Mouse (Mus musculus): Measurements from ENCODE around the gene Ctsl. TPM values are rescaled to one million over a fixed set of nuclear protein-coding genes. Genes with fewer than 3 reads are reported as not detected.

Ctsl gene
- polyA plus RNA-seq, 1 experiment from 2014 or later = 135 TPM

DNA sequence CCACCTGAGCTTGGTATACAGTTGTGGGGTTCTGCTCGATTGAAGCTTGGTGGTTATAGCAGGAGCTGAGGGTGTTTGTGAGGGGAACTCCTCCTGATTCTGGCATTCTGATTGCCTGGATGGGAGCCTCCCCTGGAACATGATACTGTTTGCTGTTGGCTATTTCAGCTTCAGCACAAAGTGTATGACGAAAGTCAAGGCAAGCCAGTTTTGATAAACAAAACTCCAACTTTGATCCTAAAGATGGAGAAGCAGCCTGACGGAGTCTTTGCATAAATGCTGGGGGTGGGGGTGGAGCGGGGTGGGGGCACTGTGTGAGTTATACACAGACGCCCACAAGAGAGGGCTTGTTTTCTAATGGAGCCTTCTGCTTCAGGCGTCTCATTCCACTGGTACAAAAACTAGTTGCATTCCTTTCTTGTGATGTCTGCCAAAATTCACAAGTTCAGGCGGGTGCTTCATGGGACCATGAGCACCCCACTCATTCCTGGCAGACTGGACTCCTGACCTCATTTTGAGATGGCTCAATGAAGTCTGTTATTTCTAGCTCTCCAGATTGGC, 30.2 kb upstream of the Ctsl start:
- no peak for DNase-seq (ENCODE audit: extremely low spot score, low spot score)
- Histone ChIP-seq H3K9me3 (no peaks in the 10 kb centered on the region), H3K27ac (no peak overlapping the region), H3K4me3 (no peak overlapping the region), H3K27me3 (ENCODE audit: poor library complexity, severe bottlenecking) (no peaks in the 10 kb centered on the region), H3K36me3 (replicated peaks) (no peaks in the 10 kb centered on the region), H3K4me1 (0 out of 2 replicates have a peak, but pooled peaks cover 3% of the 10 kb centered on the region)
- 70% methylated on average over 7 of the region's 7 CpGs for WGBS

DNA sequence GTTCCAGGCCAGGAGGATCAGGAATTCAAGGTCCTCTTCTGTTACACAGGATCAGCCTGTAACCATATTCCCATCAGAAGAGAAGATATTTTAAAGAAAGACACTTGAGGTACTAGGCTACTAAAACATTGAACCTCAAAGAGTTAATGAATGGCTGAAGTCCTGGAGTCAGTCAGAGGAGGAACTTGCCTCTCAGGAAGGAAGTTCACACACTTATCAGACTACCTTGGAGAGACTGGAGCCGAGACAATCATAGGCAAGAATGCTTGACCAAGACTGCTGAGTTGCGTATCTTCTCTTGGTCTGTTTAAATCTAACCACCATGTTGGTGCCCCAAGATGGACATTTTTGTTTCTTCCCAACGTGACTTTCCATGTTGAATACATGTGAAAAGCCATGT, 29.2 kb upstream of the Ctsl start:
- Histone ChIP-seq H3K4me1 (0 out of 2 replicates have a peak, but pooled peaks cover 3% of the 10 kb centered on the region), H3K4me3 (no peak overlapping the region), H3K9me3 (no peaks in the 10 kb centered on the region), H3K36me3 (replicated peaks) (no peaks in the 10 kb centered on the region), H3K27ac (no peak overlapping the region), H3K27me3 (ENCODE audit: poor library complexity, severe bottlenecking) (no peaks in the 10 kb centered on the region)
- DNase-seq (ENCODE audit: extremely low spot score, low spot score) = no peak
- 87% methylated on average over 3 of the region's 3 CpGs for WGBS

DNA sequence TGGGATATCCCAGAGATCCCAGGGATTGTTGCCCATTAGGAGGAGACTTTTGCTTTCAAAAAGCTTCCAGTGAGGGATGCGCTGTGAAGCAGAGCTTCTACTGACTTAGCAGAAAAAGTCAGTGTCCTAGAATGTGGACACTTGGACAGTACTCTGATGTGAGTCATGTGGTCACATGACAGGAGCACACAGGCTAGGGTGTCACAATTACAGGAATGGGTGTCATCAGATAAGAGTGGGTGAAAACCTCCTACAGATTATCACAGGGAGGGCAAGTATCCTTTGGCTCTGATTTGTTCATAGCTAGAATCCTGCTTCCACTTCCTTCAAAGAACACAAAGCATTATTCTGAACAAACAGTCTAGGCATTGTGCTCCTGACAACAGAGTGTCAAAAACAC, 27.4 kb upstream of the Ctsl start:
- WGBS = 93% methylated on average over 1 of the region's 1 CpGs
- Histone ChIP-seq H3K4me1 (0 out of 2 replicates have a peak, but pooled peaks cover 3% of the 10 kb centered on the region), H3K27ac (no peak overlapping the region), H3K36me3 (replicated peaks) (no peaks in the 10 kb centered on the region), H3K27me3 (ENCODE audit: poor library complexity, severe bottlenecking) (no peaks in the 10 kb centered on the region), H3K4me3 (no peak overlapping the region), H3K9me3 (no peaks in the 10 kb centered on the region)
- no peak for DNase-seq (ENCODE audit: extremely low spot score, low spot score)

DNA sequence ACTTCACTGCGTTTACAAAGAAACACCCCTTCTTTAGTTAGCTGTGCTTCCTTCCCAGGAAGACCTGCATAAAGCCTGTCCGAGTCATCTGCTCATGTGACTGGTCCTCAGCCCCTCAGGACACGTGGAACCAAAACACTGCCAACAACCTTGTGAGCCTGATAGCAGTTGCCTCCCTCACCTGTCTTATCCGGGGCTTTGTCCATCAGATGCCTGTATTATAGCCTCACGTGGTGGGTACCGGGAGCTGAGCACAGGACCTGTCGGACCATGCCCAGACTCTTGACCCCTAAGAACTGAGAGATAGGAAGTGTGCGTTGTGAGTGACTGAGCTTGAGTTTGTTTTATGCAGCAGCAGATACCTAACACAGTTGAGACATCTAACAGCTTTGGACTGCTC, 26.3 kb upstream of the Ctsl start:
- 0 out of 2 replicates have a peak, but pooled peaks cover 3% of the 10 kb centered on the region for H3K4me1 ChIP-seq
- H3K9me3 ChIP-seq = no peaks in the 10 kb centered on the region
- no peak overlapping the region for H3K4me3 ChIP-seq
- WGBS = 78% methylated on average over 8 of the region's 8 CpGs
- no peaks in the 10 kb centered on the region for H3K36me3 ChIP-seq (replicated peaks)
- no peak overlapping the region for H3K27ac ChIP-seq
- DNase-seq (ENCODE audit: extremely low spot score, low spot score) = no peak
- H3K27me3 ChIP-seq (ENCODE audit: poor library complexity, severe bottlenecking) = no peaks in the 10 kb centered on the region

DNA sequence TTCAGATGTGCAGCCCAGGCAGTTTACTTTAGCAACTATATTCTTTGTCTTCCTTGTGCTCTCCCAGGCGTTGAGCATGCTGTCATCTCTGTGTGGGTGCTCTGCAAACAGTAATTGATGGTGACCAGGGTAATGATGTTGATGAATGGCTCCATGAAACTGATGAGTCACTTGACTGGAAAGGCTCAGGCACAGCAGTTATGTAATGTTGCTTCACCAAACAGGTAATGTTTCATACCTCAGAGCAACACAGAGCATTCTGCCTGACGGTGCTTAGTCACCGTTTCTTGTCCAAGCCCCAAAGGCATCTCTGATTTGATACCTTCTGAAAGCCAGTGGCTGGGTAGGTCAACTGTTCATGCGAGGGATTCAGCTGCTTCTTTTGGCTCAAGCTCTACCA, 17.7 kb upstream of the Ctsl start:
- Histone ChIP-seq H3K9me3 (no peaks in the 10 kb centered on the region), H3K4me3 (no peak overlapping the region), H3K36me3 (replicated peaks) (no peaks in the 10 kb centered on the region), H3K27me3 (ENCODE audit: poor library complexity, severe bottlenecking) (no peaks in the 10 kb centered on the region), H3K4me1 (no peaks in the 10 kb centered on the region), H3K27ac (no peak overlapping the region)
- DNase-seq (ENCODE audit: extremely low spot score, low spot score) = no peak
- 84% methylated on average over 4 of the region's 4 CpGs for WGBS

DNA sequence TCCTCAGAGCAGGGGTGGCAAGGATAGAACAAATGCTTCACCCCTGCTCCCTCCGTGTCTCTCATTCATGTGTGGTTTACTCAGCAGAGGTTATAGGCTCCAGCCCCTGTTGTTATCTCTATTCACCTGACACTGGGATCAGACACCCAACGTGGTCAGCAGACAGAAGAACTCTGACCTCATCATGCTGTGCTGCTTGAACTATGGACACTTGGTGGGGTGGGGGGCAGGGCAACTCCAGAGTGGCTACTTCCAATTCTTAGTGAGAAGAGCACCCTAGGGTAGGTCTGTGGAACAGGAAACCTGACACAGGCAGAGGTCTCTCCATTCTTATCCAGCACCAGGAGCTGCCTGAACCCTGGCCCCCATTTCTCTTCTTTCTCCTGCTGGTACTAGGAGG, 15.4 kb upstream of the Ctsl start:
- Histone ChIP-seq H3K4me3 (no peak overlapping the region), H3K9me3 (no peaks in the 10 kb centered on the region), H3K4me1 (no peaks in the 10 kb centered on the region), H3K36me3 (replicated peaks) (no peaks in the 10 kb centered on the region), H3K27ac (no peak overlapping the region), H3K27me3 (ENCODE audit: poor library complexity, severe bottlenecking) (no peaks in the 10 kb centered on the region)
- 58% methylated on average over 2 of the region's 2 CpGs for WGBS
- no peak for DNase-seq (ENCODE audit: extremely low spot score, low spot score)

DNA sequence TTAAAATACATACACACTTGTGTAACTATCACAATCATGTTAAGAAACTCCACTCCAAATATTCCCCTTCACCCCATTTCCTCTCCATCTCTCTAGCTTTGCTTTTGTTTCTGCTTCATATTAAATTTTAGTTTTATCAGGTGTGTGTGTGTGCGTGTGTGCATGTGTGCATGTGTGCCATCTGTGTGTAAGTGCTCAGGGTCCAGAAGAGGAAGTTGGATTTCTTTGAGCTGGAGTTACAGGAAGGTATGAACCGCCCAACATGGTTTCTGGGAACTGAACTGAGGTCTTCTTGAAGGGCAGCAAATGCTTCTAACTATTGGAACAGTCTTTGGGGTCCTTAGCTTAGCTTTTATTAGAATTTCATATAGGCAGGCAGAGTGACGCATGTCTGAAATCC, 14.2 kb upstream of the Ctsl start:
- Histone ChIP-seq H3K36me3 (replicated peaks) (no peaks in the 10 kb centered on the region), H3K27me3 (ENCODE audit: poor library complexity, severe bottlenecking) (no peaks in the 10 kb centered on the region), H3K4me3 (no peak overlapping the region), H3K9me3 (no peaks in the 10 kb centered on the region), H3K4me1 (no peaks in the 10 kb centered on the region), H3K27ac (no peak overlapping the region)
- WGBS = 91% methylated on average over 3 of the region's 3 CpGs
- no peak for DNase-seq (ENCODE audit: extremely low spot score, low spot score)

DNA sequence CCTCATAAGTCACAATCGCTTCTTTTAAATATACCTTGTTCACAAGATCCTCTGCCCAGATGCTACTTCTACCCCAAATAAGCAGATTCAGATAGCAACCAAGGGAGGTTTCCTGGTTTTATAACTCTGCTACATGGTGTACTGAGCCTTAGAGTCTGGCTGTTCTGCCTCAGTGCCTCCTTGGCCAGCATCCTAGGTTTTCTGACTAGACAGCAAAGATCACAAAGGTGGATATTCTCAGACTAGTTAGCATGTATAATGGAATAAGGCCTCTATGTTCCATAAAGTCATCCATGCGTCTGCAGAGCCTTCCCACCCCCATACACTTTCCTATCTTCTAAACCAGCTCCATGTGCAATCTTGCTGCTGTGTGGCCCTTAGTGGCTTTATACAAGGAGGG, 9.6 kb upstream of the Ctsl start:
- DNase-seq (ENCODE audit: extremely low spot score, low spot score) = no peak
- WGBS = 84% methylated on average over 2 of the region's 2 CpGs

DNA sequence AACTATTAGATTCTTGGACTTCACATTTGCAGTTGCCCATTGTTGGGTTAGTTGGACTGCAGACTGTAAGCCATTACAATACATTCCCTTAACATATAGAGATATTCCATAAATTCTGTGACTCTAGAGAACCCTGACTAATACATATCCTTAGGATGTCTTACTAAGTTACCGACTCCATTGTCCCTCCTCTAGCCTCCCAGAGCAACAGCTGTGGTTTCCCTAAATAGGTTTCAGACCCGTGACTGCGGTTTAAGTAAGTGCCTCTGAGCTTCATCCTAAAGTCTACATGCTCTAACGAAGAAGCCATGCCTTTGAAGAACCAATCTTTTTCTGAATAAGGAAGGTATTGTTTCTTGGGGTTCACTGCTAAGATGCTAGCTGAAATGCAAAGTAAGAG, 7.9 kb upstream of the Ctsl start:
- WGBS = 83% methylated on average over 4 of the region's 4 CpGs
- no peaks in the 10 kb centered on the region for H3K27me3 ChIP-seq (ENCODE audit: poor library complexity, severe bottlenecking)
- no peak overlapping the region for H3K27ac ChIP-seq
- no peaks in the 10 kb centered on the region for H3K36me3 ChIP-seq (replicated peaks)
- no peak overlapping the region for H3K4me3 ChIP-seq
- no peaks in the 10 kb centered on the region for H3K9me3 ChIP-seq
- DNase-seq (ENCODE audit: extremely low spot score, low spot score) = no peak
- no peaks in the 10 kb centered on the region for H3K4me1 ChIP-seq

More for the DNA sequence above, 9.6 kb upstream of the Ctsl start:
- no peaks in the 10 kb centered on the region for H3K9me3 ChIP-seq
- no peaks in the 10 kb centered on the region for H3K27me3 ChIP-seq (ENCODE audit: poor library complexity, severe bottlenecking)
- H3K4me3 ChIP-seq = no peak overlapping the region
- no peak overlapping the region for H3K27ac ChIP-seq
- no peaks in the 10 kb centered on the region for H3K36me3 ChIP-seq (replicated peaks)
- no peaks in the 10 kb centered on the region for H3K4me1 ChIP-seq

DNA sequence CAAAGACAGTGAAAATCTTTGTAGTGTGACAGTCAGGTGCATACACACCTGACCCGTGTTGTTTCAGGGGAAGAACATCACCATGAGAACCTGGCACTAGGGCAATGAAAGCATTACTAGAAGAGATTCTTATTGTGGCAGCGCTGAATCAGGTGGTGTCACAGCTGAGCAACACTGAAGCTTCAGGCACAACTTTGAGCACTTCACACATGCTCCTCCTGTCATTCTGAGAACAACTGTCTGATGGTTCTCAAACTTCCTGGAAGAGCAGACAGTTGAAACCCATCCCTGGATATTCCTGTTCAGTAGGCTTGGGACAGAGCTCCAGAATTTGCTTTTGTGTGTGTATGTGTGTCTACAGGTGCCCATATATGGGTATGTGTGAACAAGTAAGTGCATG, 5.8 kb upstream of the Ctsl start:
- H3K4me3 ChIP-seq = no peak overlapping the region
- 78% methylated on average over 2 of the region's 2 CpGs for WGBS
- no peaks in the 10 kb centered on the region for H3K27me3 ChIP-seq (ENCODE audit: poor library complexity, severe bottlenecking)
- no peaks in the 10 kb centered on the region for H3K9me3 ChIP-seq
- no peaks in the 10 kb centered on the region for H3K4me1 ChIP-seq
- DNase-seq (ENCODE audit: extremely low spot score, low spot score) = no peak
- no peak overlapping the region for H3K27ac ChIP-seq
- H3K36me3 ChIP-seq (replicated peaks) = no peaks in the 10 kb centered on the region

DNA sequence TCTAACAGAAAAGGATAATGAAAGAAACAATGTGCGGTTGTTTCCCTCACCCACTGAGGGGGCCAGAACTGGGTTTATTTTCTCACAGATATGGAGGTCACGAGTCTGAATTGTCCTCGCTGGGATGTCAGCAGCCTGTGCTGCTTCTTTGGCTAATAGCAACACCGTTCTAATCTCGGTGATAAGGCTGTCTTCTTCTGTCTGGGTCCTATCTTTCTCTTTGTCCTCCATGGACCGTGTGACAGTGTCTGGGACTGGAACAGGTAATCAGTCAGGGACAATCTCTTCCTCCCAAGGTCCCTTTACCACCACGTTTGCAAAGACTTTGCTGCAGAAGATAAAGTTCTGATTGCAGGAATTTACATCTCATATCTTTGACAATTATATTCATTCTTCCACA, 4.5 kb upstream of the Ctsl start:
- DNase-seq (ENCODE audit: extremely low spot score, low spot score) = no peak
- Histone ChIP-seq H3K4me3 (no peak overlapping the region), H3K4me1 (0 out of 2 replicates have a peak, but pooled peaks cover 6% of the 10 kb centered on the region), H3K27ac (no peak overlapping the region), H3K36me3 (replicated peaks) (no peaks in the 10 kb centered on the region), H3K9me3 (no peaks in the 10 kb centered on the region), H3K27me3 (ENCODE audit: poor library complexity, severe bottlenecking) (no peaks in the 10 kb centered on the region)
- 81% methylated on average over 7 of the region's 7 CpGs for WGBS

DNA sequence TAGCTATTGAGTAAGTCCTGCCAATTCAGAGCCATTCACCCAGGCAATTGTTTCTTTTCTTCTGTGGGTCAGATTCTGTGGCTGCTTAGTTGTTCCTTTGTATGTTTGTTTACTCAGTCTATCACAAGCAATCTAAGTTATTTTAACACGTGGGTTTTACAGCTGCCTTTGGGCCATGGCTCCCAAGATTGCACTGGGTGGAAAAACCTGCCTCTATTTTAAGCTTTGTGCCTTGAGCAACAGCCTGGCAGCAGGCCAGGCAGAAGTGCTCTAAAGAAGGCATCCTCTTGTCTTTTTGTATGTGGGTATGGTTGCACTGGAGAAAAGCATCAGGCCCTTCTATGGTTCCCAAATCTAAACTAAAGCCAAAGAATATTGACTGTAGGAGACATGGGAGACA, 3.0 kb upstream of the Ctsl start:
- H3K36me3 ChIP-seq (replicated peaks) = peaks cover under 1% of the 10 kb centered on the region; the same call in 1 of the 2 replicates

DNA sequence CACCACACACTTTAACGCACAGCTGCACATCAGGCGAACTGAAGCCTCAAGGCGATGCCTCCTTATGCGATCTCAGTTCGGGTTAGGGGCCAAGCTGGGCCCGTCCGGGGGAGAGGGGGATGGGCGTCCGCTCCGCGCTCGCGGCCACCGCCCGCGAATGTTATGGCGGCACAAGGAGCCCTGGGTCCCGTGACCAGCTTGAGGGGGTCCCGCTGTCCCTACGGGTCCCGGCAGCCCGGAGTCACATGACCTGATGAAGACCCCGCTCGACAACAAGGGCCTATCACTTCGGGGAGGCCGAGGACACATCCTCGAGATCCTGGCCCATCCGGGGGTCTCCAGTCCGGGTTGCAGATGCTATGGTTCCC, 901 bp downstream of the Ctsl start:
- peaks cover 20% of the 10 kb centered on the region for H3K4me1 ChIP-seq
- no peaks in the 10 kb centered on the region for H3K27me3 ChIP-seq (ENCODE audit: poor library complexity, severe bottlenecking)
- H3K9me3 ChIP-seq = no peaks in the 10 kb centered on the region
- peak overlapping the region; percentile 91 for H3K27ac ChIP-seq
- no peak for DNase-seq (ENCODE audit: extremely low spot score, low spot score)
- under 1% methylated on average over 29 of the region's 29 CpGs for WGBS
- H3K4me3 ChIP-seq = peak overlapping the region; percentile 85
- H3K36me3 ChIP-seq (replicated peaks) = peaks cover 40% of the 10 kb centered on the region

More for the DNA sequence above, 3.0 kb upstream of the Ctsl start:
- Histone ChIP-seq H3K27me3 (ENCODE audit: poor library complexity, severe bottlenecking) (no peaks in the 10 kb centered on the region), H3K9me3 (no peaks in the 10 kb centered on the region), H3K4me3 (no peak overlapping the region), H3K4me1 (peaks cover 17% of the 10 kb centered on the region), H3K27ac (no peak overlapping the region)
- 32% methylated on average over 1 of the region's 1 CpGs for WGBS
- DNase-seq (ENCODE audit: extremely low spot score, low spot score) = no peak

DNA sequence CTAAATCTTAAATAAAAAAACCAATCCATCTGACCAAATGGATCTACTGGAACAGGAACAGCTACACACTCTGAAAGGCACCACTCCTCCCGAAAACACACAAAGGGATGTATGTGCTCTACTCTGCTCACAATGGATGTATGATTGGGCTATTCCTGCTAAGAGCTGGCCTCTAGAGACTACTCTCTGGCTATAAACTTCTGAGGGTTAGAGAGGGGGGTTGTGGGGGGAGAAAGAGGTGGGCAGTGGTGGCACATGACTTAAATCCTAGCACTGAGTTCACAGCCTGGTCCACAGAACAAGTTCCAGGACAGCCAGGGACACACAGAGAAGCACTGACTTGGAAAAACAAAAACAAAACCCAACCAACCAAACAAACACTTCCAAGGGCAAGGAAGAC, 2.1 kb downstream of the Ctsl start:
- Histone ChIP-seq H3K4me1 (peaks cover 20% of the 10 kb centered on the region), H3K27me3 (ENCODE audit: poor library complexity, severe bottlenecking) (no peaks in the 10 kb centered on the region), H3K4me3 (peak overlapping the region; percentile 85), H3K9me3 (no peaks in the 10 kb centered on the region), H3K27ac (no peak overlapping the region), H3K36me3 (replicated peaks) (peaks cover 52% of the 10 kb centered on the region)
- DNase-seq (ENCODE audit: extremely low spot score, low spot score) = no peak
- WGBS = 88% methylated on average over 1 of the region's 1 CpGs
